Mouse (Mus musculus) right cerebral cortex, adult 18-20 months (tissue): ENCODE measurements around the gene Ccdc91.

Experiments used
- DNase-seq: peaks from one replicate; pipeline ENCODE4 v3.0.0; 2022; ENCODE audit warnings: mixed read lengths

Gene Ccdc91

DNA sequence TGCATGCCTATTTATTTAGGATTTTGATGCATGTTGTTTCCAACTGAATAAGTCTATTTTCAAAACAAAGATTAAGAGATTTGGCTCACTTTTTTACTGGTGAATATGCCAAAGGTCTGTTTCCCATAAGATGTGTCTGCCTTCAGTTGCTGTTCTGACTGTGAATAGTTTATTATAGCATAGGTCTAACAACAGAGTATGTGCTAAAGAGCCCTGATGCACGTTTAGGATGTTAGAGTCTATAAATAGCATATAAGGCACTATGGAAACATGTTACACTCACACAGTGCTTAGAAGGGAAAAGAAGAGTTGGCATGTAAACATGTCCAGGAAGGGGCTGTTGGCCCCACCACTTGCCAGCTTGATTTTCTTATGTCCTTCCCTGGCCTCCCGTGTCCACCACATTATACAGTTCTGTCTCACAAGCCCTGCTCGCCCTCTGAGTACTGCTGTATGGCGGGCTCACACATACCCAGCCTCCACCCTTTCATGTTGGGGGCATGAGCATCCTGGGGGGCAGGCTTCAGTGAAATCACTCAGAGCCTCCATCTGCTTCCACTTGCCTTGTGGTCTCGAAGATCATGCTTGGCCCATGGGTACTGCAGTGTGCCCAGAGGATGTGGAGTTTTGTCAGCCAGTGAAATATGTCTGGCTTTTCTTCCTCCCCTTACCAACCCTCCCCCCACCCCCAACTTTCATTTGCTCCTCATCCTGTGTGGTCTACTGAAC lies 99.0 kb downstream of the Ccdc91 start:
- DNase-seq: no peak

DNA sequence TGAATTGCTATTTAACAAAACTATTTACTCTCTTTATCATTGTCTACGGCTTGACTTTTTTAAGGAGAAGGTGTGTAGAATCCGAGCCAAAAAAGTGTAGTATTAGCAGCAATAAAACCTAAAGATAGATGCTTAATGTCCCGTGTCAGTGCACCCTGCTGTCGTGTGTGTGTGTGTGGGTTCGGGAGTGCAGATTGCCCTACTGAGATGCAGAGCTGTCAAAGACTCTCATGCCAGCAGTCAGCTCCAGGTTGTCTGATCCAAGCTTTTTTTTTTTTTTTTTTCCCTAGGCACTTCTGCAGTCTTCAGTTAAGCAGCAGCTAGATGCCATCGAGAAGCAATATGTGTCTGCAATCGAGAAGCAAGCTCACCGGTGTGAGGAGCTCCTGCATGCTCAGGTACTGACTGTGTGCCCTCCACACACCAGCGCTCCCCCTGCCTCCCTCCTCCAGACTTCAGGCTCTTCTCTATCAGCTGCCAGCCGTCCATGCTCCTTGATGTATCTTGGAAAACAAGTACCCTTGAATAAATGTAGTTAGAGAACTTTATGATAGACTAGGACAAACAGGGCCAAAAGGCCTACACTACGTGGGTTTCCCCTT lies 99.7 kb downstream of the Ccdc91 start:
- no peak for DNase-seq

DNA sequence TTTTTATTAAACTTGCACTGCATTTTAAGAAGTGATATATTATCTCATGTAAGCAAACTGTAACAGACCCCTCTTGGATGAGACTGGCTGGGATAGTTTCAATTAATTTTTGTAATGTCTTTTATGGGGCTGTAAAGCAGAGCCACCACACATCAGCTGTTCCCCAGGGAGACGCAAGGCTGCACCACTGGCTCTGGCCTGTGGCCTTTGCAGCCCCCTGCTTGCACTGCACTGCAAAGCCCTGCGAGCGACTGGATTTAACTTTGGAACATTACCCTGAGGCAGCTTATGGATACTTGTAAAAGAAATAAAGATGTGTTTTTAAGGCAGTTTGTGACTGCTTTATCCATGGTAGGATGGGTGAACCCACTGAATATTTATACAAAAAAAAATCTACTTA lies 112.0 kb downstream of the Ccdc91 start:
- DNase-seq: no peak

DNA sequence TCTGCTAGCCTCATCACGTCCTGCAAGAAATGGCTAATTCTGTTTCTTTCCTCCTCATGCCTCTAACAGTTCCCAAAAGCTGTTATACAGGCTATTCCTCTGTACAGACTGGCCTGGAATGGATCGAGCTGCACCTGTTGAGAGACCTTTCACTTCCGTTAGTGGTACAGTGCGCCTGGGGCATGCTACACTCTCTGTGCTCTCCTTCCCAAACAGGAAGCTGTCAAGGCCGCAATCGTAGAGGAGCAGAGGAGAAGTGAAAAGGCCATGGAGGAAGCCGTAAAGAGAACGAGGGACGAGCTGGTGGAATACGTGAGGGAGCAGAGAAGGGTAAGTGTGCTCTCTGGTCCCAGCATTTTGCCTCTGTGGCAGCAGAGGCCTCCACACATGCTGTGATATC lies 131.0 kb downstream of the Ccdc91 start:
- no peak for DNase-seq

DNA sequence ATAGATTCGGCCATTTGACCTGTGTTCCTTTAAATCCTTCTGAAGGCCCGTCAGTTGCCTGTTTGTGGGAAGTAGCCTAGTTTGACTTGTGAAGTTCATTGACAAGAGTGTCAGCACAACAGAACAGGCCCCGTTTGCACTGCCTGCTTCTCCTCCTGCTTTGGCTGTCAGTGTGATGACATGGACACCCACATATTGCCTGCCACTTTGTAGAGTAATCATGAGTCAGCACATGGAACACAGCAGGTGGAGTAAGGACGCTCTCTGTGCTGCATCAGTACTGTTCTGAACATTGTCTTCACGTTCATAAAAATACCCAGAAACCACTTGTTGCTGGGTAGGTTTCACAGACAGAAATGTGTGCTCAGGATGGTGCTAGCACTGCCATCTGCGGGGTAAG lies 132.0 kb downstream of the Ccdc91 start:
- peak; percentile 33 for DNase-seq

DNA sequence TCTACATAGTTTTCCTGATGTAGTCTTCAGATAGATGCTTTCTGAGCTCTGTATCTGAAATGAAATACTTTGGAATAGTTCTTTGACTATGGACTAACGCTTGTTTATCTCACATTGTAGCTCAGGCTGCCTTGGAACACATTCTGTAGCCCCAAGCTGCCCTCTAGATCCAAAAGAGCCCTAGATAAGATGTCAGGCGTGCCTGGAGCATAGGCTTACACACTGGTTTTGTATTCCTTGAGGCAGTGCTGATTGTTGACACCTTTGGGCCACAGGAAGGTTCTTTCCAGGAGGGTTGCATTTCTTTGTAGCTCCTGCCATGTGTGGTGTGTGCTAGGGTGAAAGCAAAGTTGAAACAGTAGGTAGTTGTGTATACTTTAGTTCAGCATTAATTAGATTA lies 139.7 kb downstream of the Ccdc91 start:
- DNase-seq: no peak

DNA sequence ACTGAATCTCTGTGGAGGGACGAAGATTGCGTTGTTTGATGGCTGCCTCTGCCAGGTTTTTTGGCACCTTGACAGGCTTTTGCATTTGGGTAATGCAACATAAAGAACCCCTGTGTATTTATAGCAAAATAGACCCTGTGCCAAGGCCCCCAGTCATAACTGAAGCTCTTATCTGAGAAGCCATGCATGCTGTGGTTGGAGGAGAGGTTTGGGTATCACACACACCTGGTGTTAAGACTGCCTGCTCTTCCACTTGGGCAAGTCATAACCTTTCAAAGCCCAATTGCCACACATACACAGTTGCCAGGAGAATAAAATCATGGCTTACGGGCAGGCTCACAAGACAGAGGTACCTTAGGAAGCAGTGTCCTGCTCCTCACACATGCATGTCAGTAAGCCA lies 147.5 kb downstream of the Ccdc91 start:
- DNase-seq: no peak

DNA sequence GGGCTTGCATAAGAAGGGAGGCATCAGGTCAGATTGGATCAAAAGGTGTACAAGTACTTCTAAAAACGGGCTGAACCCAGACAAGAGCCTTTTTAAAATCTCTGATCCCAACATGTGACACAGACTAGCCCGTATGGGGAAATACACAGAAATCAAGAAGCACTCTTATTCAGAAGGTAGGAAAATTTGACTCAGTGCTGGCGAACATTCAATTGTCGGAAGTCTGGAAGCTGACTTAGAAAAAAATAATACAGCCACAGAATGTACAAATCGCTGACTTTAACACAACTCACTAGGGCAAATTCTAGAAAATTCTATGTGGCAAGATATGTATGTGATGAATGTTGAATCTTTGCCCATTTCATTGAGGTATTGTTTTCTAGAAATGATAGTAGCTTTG lies 160.8 kb downstream of the Ccdc91 start:
- DNase-seq: no peak

DNA sequence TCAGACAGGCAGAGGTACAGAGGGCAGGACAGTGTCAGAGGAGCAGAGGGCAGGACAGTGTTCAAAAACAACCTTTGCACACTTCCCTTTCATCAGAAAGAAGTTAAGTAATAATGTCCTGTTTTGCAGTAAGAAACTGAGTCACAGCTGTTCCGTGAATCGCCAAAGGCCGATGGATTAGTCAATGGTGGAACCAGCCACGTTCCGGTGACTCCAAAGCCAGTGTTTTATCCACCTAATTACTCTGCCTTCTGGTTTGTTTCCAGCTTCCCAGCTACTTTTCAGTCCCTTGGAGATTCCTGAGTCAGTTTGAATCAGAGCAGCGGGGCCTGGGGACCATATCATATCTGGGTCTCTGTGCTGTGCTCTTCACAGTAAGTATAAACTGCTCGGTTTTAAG lies 168.2 kb downstream of the Ccdc91 start:
- DNase-seq: no peak

DNA sequence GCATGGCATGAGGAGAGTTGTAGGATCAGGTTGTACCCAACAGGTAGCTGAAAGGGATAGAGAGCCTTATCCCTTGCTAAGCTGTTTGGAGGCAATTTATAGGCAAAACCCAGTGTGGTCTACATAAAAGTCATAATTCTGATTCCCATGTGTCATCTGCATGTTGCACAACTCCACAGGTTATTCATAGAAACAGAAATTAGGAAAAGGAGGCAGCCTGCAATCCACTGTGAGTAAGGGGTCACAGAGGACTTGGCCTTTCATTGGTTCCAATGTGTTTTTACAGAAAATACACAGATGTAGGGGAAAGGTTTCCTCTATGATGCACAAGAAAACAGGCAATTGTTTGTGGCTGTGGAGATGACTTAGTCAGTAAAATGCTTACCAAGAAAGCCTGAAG lies 168.8 kb downstream of the Ccdc91 start:
- DNase-seq: no peak

DNA sequence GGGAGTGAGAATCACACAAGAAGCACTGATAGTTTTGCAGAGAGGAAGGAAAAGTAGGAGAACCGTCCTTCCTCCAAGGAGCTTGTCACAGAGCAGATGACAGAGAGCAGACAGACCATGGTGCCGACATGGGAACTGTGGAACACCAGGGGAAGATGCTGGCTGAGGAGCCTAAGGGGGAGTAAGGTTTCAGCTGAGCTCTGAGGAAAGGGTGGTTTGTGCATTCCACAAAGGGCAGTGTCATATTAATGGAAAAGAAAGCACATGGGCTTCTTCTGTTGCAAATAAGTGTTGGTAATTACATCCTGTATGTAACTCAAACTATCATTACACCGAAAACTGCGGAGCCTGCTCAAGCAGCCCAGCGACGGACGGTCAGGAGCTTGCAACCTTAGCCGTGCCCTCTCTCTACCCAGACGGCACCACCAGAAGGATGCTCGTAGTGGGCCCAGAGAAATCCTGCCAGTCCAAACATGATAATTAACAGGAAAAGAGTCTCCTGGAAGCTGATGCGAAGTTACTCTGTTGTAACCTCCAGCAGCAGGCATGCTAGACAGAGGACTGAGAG lies 170.9 kb downstream of the Ccdc91 start:
- no peak for DNase-seq

DNA sequence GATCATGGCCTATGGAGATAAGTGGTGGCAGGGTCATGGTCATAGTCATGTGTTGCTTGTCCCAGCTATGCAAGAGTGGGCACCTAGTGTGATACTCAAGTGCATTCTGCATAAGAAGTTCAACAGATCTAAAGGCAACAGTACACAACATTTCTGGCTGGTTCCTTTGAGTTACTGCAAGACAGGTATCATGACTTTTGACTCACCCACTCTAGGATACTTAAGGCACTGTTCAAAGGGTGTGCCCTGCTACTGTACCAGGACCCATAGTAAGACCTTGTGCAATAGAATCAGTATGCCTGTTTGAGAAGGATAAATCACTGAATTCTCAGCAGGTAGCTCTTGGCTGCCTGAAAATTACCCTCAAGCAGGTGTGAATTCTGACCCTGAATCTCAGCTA lies 182.4 kb downstream of the Ccdc91 start:
- DNase-seq: no peak

DNA sequence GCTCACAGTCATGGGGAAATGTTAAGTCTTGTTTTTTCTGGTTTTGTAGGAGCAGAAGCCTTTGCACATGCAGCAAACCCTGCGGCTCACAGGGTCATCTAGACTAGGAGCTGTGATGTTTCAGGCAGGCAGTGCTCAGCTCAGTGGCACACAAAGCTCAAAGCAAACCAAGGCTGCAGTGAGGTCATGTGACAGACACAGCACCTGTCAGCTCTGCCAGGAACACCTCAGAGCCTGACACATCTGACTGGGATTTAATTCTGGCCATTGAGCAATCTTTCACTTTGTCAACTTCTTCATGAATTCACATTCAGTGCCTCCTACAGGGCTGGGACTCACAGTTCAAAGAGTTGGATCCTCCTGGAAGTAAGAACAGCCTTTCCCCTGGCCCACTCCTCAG lies 185.1 kb downstream of the Ccdc91 start:
- DNase-seq: no peak

DNA sequence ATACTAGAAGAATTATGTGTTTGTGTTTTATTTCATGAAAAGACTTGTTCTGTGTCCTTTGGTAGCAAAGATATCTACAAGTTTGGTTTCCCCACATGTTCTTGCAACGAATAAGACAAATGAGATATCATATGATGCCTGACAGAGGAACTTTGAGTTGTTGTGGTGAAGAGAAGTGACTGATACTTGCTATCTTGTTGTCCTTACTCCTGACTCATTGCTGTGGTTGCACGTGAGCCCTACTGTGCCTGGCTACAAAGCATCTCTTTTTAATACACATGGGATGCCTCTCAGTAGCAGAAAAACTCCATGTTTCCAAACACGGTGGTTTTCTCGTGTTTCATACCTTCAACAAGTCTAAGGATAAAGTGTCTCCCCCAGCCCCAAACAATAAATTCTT lies 186.2 kb downstream of the Ccdc91 start:
- DNase-seq: no peak

DNA sequence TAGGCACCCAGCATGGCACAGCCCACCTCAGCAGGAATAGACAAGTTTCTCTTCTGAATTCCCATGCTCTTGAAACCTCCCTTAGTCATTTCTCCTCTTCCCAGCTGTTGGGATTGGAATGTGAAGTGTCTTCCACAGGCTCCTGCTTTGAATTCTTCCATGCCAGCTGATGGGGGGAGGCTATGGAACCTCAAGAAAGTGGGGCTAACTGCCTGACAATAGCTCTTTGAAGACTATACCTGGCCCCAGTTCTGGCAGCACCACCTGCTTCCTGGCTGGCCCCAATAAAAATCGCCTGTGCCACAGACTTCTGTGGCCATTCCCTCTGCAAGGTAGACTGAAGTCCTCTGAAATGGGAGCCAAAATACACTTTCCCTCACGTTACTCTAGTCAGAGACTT lies 187.0 kb downstream of the Ccdc91 start:
- no peak for DNase-seq

DNA sequence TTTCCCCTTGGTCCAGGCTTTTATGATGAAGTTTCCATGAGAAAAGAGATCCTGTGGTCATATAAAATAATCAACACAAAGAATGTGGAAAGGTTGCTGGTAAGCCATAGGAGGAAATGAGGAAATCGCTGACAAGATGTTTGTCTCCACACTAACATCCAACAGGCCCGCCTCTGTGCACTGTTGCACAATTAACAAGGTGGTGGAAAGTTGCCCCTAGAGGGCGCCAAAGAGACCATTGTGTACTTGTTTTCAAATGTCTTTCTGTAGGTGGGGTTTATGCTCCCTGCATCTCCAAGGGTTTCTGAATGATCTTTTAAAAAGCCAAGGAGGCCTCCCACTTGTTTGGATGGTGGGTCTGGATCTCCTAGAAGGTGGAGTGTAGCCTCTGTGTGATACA lies 188.7 kb downstream of the Ccdc91 start:
- DNase-seq: no peak

DNA sequence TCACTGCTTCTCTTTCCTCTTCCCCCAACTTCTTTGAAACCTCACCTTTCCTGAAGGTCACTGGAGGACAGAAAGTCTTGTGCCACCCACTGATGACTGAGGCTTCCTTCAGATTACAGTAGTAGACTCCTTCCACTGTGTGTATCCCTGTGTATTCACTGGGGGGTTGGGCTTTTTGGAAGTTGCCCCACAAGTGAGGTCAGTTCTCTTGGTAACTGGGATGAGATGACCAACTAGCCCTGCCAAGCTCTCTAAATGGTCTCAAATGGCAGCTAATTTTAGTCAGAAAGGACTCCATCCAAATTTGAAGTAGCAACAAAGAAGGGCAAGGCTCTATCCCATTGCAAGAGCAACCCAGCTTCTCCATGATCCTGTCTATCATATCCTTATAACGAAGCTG lies 195.7 kb downstream of the Ccdc91 start:
- DNase-seq: no peak

DNA sequence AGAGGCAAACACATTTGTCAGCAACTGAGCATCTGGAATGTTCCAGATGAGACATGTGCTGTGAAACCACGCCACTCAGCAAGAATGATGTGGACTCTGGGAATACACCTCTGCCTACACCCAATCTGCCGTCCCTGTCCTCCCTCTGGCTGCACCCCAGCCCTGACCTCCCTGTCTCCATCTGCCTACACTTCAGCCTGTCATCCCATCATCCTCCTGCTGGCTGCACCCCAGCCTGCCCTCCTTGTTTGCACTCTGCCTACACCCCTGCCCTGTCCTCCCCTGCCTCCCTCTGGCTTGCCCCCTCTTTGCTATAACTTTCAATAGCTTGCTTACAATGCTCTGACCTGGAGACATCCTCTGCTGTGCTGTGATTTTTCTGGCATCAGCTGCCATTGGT lies 196.9 kb downstream of the Ccdc91 start:
- DNase-seq: no peak

DNA sequence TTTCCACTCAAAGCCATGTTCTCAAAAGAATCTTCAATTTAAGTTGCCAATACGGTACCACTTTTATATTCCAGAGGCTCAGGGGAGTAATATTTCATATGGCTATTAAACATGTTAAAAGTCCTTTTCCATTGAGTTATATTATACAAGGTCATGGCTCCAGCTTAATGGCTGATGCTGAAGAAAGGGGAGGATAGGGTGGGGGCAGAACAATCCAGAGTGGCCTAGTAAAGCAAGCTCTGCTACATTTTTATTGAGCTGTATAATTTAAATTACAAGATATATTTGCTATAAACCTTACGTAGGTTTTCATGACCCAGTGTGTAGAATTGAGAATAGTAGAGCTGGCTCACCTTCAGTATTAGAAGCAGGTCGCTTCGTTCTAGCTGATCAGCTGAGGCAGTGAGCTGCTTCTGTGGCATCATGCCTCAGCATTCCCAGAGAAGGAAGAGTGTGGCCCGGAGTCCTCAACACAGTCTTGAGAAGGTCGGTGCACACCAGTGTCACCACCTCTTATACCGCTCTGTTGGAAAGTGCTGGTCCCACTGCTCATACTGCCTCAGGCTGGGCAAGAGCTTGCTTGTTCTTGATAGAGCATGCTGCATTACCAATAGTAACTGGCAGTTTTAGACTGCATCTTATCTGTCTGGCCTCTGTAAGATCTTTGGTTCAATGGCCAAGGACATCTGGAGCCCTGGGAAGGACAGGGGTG lies 199.6 kb downstream of the Ccdc91 start:
- DNase-seq: no peak

DNA sequence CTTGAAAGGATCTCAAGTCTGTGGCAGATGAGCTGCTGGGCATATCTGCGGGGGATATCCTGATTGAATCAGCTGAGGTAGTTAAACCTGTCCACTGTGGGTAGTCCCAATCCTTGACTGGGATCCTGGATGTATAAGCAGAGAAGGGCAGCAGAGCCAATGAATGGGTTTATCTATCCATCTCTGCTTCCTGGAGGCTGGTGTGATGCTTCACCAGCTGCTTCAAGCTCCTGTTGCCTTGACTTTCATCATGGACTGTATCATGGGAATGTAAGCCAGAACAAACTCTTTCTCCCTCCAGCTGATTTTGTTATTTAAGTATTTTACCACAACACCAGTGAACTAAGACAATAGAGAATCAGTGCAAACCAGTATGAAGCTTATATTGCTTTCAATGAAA lies 200.6 kb downstream of the Ccdc91 start:
- DNase-seq: no peak
